Mouse (Mus musculus) layer of hippocampus, postnatal 10 days (tissue): ENCODE data around the gene Synj2. TPM values are rescaled to one million over a fixed set of nuclear protein-coding genes. Genes with fewer than 3 reads are reported as not detected.

Experiments
- DNase-seq, 2 experiments: peaks; one replicate each; pipeline ENCODE4 v3.0.0; 2021; ENCODE audit warnings: low spot score in 2 of 2
- total RNA-seq, 2 experiments: library from RNA; stranded (reverse); gene quantifications; 2 replicates each; pipeline ENCODE4 v1.2.3; 2021

Gene Synj2
- total RNA-seq, 2 experiments from 2014 or later, result 37.9 to 38.9 TPM

- DNase-seq, result peak; percentile 27 to 46
Observed at GRCm38 (mm10) chr17:5934554-5935324, 6.3 kb upstream of the Synj2 start.

DNA sequence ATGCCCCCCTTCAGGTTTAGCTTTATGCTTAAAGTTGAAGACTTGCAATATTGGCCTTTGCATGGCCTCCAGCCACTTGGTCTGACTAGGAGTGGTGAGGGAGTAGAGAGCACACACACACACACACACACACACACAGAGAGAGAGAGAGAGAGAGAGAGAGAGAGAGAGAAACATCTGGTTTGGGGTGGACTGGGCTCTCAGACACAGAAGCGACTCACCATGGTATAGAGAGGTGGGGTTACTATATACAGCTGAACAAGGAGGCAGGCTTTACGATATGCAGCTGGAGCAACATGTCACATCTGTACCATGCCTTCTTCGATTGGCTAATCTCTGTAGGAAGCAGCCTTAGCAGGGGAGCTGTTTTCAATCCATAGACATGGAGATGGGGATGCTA is 5.4 kb upstream of the Synj2 start:
- no peak for DNase-seq

DNA sequence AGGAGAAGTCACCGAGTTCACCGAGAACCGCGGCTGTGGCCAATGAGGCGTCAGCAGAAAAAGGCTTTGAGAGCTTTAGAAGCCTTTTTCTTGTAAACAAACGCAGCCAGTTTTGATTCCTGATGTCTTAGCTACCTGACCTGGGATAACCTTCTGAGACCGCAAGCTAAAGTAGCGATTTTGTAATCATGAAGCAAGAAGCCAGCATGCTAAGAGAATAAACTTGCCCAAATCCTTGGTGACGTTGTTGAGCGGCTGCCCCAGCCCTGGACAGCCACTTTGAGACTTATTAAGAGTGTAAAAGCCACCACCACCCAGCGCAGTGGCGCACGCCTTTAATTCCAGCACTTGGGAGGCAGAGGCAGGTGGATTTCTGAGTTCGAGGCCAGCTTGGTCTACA is 4.8 kb upstream of the Synj2 start:
- no peak for DNase-seq

GRCm38 (mm10) chr17:5937441-5937840 is 3.6 kb upstream of the Synj2 start:
- no peak for DNase-seq

DNA sequence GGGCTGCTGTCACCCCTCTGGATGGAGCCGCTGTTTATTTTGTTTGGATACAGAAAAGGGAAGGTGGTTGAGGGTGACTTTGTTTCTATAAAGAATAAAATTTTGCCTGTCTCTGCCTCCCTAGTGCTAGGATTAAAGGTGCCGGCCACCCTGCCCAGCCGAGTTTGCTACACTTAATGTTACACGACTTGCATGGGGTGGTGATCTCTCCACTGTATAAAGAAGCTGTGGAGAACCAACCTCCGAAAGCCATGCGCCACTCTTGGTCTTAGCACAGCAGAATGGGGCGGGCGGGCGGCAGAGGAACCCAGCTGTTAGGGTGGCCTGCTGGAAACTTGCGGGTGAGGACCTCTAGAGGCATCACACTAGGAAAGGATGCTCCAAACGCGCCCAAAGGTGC is 1.2 kb upstream of the Synj2 start:
- DNase-seq, result no peak

GRCm38 (mm10) chr17:5940792-5941191 is 288 bp upstream of the Synj2 start:
- DNase-seq, result peak; percentile 72 to 84

DNA sequence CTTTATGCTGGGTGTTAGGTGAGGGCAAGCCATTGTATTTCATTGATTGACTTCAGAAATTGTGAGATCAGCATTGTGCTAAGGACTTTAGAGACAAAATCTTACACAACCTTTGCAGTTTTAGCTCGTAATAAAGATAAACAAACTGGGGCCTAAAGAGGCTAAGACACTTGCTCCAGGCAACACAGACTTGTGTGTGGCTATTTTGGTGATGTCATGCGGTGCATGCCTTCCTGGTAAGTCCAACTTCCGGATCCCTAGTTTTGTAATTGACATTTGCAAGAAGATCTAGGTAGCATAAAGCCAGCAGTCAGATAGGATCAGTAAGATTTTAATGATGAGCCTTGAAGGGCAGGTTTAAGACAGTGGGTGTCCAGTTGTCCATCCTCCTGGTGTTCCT is 1.1 kb downstream of the Synj2 start:
- DNase-seq, result no peak

DNA sequence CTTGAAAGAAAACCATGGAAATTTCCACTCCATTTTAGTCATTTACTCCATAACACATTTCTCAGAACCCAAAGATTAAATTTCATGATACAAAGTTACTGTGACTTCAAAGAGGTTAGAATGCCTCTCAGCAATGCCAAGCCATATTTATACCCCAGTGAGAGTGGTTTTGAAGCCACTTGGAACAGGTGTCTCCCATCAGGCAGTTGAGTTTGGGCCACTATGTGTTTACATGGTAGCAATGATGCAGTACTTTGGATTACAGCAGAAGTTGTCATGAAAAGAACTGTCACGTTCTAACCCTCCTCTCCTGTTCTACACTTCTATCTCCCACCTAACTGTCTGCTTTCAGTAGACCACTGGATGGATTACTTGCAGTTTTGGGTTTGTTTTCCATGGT is 2.0 kb downstream of the Synj2 start:
- DNase-seq, result no peak

GRCm38 (mm10) chr17:5947039-5947438 is 6.0 kb downstream of the Synj2 start:
- no peak for DNase-seq

DNA sequence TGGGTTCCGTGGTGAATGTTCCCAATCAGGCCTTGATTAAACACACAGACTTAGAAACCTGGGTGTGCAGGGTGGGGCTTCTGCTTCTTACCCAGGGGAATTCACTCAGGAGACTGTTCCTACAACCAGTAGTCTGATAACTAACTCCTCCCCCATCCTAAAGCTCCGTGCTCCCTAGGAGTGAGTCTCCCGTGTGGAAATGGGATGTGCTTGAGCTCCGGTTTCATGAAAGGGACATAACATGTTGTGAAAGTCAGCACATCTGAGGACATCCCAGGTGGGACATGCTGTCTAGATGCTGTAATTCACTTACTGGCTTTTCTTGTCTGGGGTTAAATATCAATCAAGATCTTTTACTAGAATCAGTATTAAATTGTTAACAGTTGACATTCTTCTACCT is 11.4 kb downstream of the Synj2 start:
- DNase-seq, result no peak

GRCm38 (mm10) chr17:5956350-5957000 is 15.4 kb downstream of the Synj2 start:
- no peak for DNase-seq

DNA sequence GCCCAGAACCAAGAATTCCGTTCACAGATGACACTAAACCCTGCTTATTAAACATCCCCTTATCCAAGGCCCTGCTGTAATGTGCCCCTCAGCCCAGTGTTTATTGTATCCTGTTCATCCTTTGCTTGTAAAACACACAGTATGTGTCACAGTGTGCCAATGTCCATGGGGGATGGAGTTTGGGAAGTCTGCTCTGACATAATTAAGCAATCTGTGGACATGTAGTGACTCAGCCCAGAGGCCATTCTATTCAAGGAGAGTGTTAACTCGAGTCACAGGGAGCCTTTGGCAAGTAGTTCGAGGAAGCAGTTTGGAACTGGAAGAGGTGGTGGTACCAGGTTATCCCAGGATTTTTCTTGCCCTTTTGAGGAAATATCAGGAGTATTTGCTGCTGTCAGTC is 16.0 kb downstream of the Synj2 start:
- no peak for DNase-seq

GRCm38 (mm10) chr17:5958229-5958628 is 17.1 kb downstream of the Synj2 start:
- no peak for DNase-seq

DNA sequence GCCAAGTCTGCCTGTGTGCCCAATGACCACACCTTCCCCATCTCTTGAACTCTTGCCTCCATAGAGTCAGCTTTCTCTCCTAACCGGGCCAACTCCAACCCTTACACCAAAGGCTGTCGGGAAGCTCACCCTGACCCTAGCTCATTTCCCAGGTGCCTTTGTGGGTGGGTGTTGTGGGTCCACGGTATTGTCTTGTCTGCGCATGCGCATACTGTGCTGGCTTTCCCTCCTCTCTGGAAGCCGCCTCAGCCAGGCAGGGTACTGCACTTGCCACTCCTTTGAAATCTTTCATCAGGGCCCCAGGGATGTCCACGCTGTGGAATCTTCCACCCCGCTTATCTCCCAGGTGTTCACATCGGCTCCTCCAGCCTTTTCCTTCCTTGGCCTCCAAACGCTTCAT is 17.6 kb downstream of the Synj2 start:
- DNase-seq, result no peak

DNA sequence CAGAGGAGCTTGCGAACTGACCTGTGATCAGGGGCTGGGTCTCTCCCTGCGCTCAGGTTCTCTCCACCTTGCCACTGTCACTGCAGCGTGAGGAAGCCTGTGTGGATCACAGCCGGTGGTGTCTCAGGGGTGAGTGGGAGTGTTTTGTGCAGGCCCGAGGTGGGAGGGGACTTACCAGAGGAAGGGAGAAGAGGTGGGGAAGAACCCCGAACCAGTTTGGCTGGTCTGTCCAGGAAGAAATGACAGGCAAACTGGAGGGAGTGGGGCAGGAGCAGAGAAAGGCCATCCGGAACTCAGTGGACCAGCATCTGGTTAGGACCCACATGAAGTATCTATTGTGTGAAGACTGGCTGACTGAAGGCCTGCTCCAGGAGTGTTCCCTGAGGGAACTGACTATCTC is 18.0 kb downstream of the Synj2 start:
- DNase-seq, result no peak

- DNase-seq, result no peak
Observed at GRCm38 (mm10) chr17:5959802-5960201, 18.7 kb downstream of the Synj2 start.

GRCm38 (mm10) chr17:5963766-5964165 is 22.7 kb downstream of the Synj2 start:
- DNase-seq, result no peak

DNA sequence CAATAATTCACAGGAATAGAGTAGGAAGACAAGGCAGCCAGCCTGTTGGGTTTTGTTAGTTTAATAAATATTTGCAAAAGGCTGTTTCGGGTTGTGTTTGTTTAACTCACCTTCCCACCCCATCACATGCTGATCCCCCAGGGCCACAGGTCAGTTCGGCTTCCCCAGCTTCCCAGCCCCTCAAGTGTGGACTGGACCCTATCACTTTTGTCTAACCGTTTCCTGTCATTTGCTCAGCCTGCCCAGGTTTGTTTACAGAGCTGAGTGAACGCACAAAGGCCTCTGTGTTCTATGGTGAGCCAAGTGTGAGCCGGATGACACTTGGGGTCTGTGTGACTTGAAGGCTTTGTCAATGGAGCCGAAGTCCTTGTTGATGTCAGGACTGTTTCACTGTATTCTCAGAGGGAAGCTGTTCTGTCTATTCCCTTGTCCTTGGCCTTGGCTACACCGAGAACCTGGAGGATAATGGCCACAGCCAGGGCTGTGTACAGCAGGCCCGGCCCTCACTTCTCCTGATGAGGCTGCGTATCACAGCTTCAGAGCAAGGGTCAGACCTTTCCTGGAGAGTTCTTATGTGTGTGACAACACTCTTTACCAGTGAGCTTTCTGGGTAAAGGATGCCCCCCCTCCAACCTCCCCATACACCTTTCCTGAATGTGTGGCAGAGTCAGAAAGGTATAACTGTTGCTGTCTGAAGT is 24.2 kb downstream of the Synj2 start:
- no peak for DNase-seq

DNA sequence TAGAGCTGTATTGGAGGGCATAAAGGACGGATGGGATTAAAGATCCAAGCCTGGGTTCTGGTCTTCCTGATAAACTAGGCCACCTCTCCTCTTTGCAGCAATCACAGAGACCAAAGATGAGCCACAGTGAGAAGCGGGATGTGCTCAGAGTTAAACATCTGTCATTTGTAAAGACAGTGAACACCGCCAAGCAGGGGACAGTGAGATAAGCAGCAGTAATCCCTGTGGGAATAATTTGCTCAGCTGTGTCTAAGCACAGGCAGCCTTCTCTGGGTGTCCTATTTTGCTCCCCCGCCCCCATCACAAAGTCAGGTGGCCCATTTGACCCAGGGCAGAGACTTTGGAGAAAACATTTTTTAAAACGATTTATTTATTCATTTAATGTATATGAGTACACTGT is 25.6 kb downstream of the Synj2 start:
- DNase-seq, result no peak

- DNase-seq, result no peak
Observed at GRCm38 (mm10) chr17:5968562-5968961, 27.5 kb downstream of the Synj2 start.

DNA sequence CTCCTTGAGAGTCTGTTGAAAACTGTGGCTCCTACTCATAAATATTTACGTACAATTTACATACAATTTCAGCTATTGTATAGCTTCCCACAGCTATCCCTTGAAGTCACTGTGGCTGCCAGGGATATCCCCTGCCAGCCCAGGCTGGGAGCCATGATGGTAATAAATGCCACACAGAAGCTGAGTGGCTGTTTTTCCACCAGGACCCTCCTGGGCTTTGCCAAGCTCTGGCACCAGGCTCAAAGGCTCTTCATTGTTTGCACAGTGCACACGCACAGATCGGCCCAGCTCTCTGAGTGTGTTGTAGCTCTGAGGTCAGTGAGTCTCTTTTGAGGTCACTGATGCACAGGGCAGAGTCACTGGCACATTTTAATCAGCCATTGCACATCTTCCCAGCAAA is 28.2 kb downstream of the Synj2 start:
- peak in 1 of 2 experiments; percentile 27 for DNase-seq

DNA sequence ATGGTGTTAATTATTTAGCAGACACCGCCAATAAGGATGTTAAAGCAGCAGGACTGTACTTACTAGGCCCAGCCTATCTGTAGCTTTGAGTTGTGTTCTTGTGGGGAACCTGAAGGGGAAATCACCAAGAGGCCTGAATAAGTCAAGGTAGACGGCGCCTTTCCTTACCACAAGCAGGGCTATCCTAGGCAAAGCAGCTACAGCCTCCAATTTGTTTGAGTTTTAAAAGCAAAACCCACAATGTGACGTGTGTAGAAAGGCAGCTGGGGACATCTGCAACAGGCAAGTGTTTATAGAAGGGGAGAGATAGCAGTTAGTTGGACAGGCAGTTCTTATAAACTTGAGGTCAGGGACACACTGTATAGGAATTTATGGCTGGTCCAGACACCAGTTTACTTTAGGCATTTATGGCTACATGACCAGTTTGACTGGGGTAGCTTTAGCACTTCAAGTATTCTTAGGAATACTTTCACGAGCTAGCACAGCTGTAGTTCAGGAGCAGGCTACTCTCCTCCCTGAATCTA is 29.3 kb downstream of the Synj2 start:
- DNase-seq, result no peak
